Mouse (Mus musculus) limb, embryonic 15.5 days (tissue): ENCODE results near the gene Robo1. TPM values are rescaled to one million over a fixed set of nuclear protein-coding genes. Genes with fewer than 3 reads are reported as not detected.

Experiments used
- ATAC-seq: fragments of 200-750 bp; cut with Nextera tagmentation; 2 replicates; pipeline ENCODE4 v1.8.0; 2017; ENCODE audit warnings: low read depth, moderate TSS enrichment; ENCODE audit not compliant: insufficient number of reproducible peaks, low FRiP score, low TSS enrichment
- H3K27ac ChIP-seq: fragments of 300-500 bp; sonication (generic); 2 replicates; pipeline ENCODE4 v1.5.1; 2015; ENCODE audit warnings: moderate library complexity, mild to moderate bottlenecking, inconsistent platforms
- H3K27me3 ChIP-seq: fragments of 300-500 bp; sonication (generic); 2 replicates; pipeline ENCODE4 v1.6.1; 2015; ENCODE audit warnings: inconsistent platforms
- H3K36me3 ChIP-seq: fragments of 300-500 bp; sonication (generic); 2 replicates; pipeline ENCODE4 v1.6.1; 2015; ENCODE audit warnings: inconsistent platforms
- H3K4me1 ChIP-seq: fragments of 300-500 bp; sonication (generic); 2 replicates; pipeline ENCODE4 v1.6.1; 2015; ENCODE audit warnings: inconsistent platforms
- H3K4me2 ChIP-seq: fragments of 300-500 bp; sonication (generic); 2 replicates; pipeline ENCODE4 v1.6.1; 2015; ENCODE audit warnings: mild to moderate bottlenecking, inconsistent platforms
- H3K4me3 ChIP-seq: fragments of 300-500 bp; sonication (generic); 2 replicates; pipeline ENCODE4 v1.5.1; 2015; ENCODE audit warnings: mild to moderate bottlenecking, inconsistent platforms
- H3K9ac ChIP-seq: fragments of 300-500 bp; sonication (generic); 2 replicates; pipeline ENCODE4 v1.6.1; 2015; ENCODE audit warnings: inconsistent platforms
- H3K9me3 ChIP-seq: fragments of 300-500 bp; sonication (generic); 2 replicates; pipeline ENCODE4 v1.6.1; 2016; ENCODE audit warnings: inconsistent platforms
- WGBS: fragments of 180-500 bp; shearing (Covaris S2); methylation state at CpG from one replicate; pipeline ENCODE4 v1.1.7; 2015; 5-methylcytosine and 5-hydroxymethylcytosine counted together
- polyA plus RNA-seq: library from polyadenylated mRNA; unstranded; fragments of >200 nt; fragmentation: Nextera tagmentation; extraction: Ambion mirVana; gene quantifications from 2 replicates; pipeline ENCODE4 v1.2.1, GENCODE M21; 2015

Robo1 gene
- polyA plus RNA-seq, 1 experiment from 2014 or later, result 36.3 TPM

- no peak overlapping the region for H3K9ac ChIP-seq
- H3K27me3 ChIP-seq, result no peaks in the 10 kb centered on the region
- no peak overlapping the region for H3K4me3 ChIP-seq
- no peaks in the 10 kb centered on the region for H3K9me3 ChIP-seq
- H3K4me2 ChIP-seq, result no peak overlapping the region
- 55% methylated on average over 6 of the region's 6 CpGs for WGBS
- H3K4me1 ChIP-seq, result peaks cover 12% of the 10 kb centered on the region; the same call in 1 of the 2 replicates
- no peak for ATAC-seq
- H3K27ac ChIP-seq, result no peak overlapping the region
- H3K36me3 ChIP-seq, result no peaks in the 10 kb centered on the region
Observed at GRCm38 (mm10) chr16:72670240-72671038, 362.3 kb downstream of the Robo1 start.

- whole genome bisulfite sequencing, result 65% methylated on average over 5 of the region's 5 CpGs
- H3K27me3 ChIP-seq, result no peaks in the 10 kb centered on the region
- no peaks in the 10 kb centered on the region for H3K36me3 ChIP-seq
- H3K4me2 ChIP-seq, result no peak overlapping the region
- no peak overlapping the region for H3K9ac ChIP-seq
- ATAC-seq, result no peak
- no peaks in the 10 kb centered on the region for H3K9me3 ChIP-seq
- H3K4me1 ChIP-seq, result no peaks in the 10 kb centered on the region; the same call in 1 of the 2 replicates
- H3K27ac ChIP-seq, result no peak overlapping the region
- no peak overlapping the region for H3K4me3 ChIP-seq
Observed at GRCm38 (mm10) chr16:72677234-72677633, 369.1 kb downstream of the Robo1 start.

- H3K4me1 ChIP-seq, result no peaks in the 10 kb centered on the region; the same call in 1 of the 2 replicates
- WGBS, result 46% methylated on average over 13 of the region's 13 CpGs
- H3K27me3 ChIP-seq, result no peaks in the 10 kb centered on the region
- H3K36me3 ChIP-seq, result no peaks in the 10 kb centered on the region
- H3K9ac ChIP-seq, result no peak overlapping the region
- H3K4me3 ChIP-seq, result no peak overlapping the region
- no peak overlapping the region for H3K27ac ChIP-seq
- no peaks in the 10 kb centered on the region for H3K9me3 ChIP-seq
- H3K4me2 ChIP-seq, result no peak overlapping the region
- no peak for ATAC-seq
Observed at GRCm38 (mm10) chr16:72678450-72678849, 370.3 kb downstream of the Robo1 start.

- H3K4me1 ChIP-seq, result no peaks in the 10 kb centered on the region; the same call in 1 of the 2 replicates
- H3K4me2 ChIP-seq, result no peak overlapping the region
- H3K36me3 ChIP-seq, result no peaks in the 10 kb centered on the region
- H3K9ac ChIP-seq, result no peak overlapping the region
- no peak overlapping the region for H3K27ac ChIP-seq
- no peaks in the 10 kb centered on the region for H3K27me3 ChIP-seq
- WGBS, result 79% methylated on average over 11 of the region's 11 CpGs
- no peaks in the 10 kb centered on the region for H3K9me3 ChIP-seq
- no peak for ATAC-seq
- no peak overlapping the region for H3K4me3 ChIP-seq
Observed at GRCm38 (mm10) chr16:72678947-72679558, 370.9 kb downstream of the Robo1 start.

- no peaks in the 10 kb centered on the region for H3K36me3 ChIP-seq
- no peak overlapping the region; the same call in 1 of the 2 replicates for H3K27ac ChIP-seq
- ATAC-seq, result no peak
- no peak overlapping the region for H3K4me3 ChIP-seq
- WGBS, result 35% methylated on average over 6 of the region's 6 CpGs
- no peaks in the 10 kb centered on the region for H3K9me3 ChIP-seq
- no peak overlapping the region for H3K9ac ChIP-seq
- no peak overlapping the region for H3K4me2 ChIP-seq
- peaks cover 8% of the 10 kb centered on the region; the same call in 1 of the 2 replicates for H3K4me1 ChIP-seq
- H3K27me3 ChIP-seq, result no peaks in the 10 kb centered on the region
Observed at GRCm38 (mm10) chr16:72685604-72686479, 377.7 kb downstream of the Robo1 start.

GRCm38 (mm10) chr16:72686480-72687053 lies 378.5 kb downstream of the Robo1 start:
- Histone ChIP-seq H3K4me1 (peaks cover 8% of the 10 kb centered on the region; the same call in 1 of the 2 replicates), H3K4me3 (no peak overlapping the region), H3K36me3 (no peaks in the 10 kb centered on the region), H3K4me2 (no peak overlapping the region), H3K27ac (no peak overlapping the region), H3K27me3 (no peaks in the 10 kb centered on the region), H3K9me3 (no peaks in the 10 kb centered on the region), H3K9ac (no peak overlapping the region)
- no peak for ATAC-seq
- WGBS, result 61% methylated on average over 11 of the region's 11 CpGs

- H3K27ac ChIP-seq, result no peak overlapping the region
- H3K4me2 ChIP-seq, result no peak overlapping the region
- no peak for ATAC-seq
- H3K4me1 ChIP-seq, result peaks cover 8% of the 10 kb centered on the region; the same call in 1 of the 2 replicates
- WGBS, result 59% methylated on average over 3 of the region's 3 CpGs
- H3K9ac ChIP-seq, result no peak overlapping the region
- no peaks in the 10 kb centered on the region for H3K9me3 ChIP-seq
- no peaks in the 10 kb centered on the region for H3K36me3 ChIP-seq
- no peaks in the 10 kb centered on the region for H3K27me3 ChIP-seq
- H3K4me3 ChIP-seq, result no peak overlapping the region
Observed at GRCm38 (mm10) chr16:72687651-72688050, 379.5 kb downstream of the Robo1 start.

GRCm38 (mm10) chr16:72688185-72688681 lies 380.1 kb downstream of the Robo1 start:
- Histone ChIP-seq H3K4me3 (no peak overlapping the region), H3K4me2 (no peak overlapping the region), H3K36me3 (no peaks in the 10 kb centered on the region), H3K27me3 (no peaks in the 10 kb centered on the region), H3K9me3 (no peaks in the 10 kb centered on the region), H3K9ac (no peak overlapping the region), H3K4me1 (peaks cover 8% of the 10 kb centered on the region; the same call in 1 of the 2 replicates), H3K27ac (no peak overlapping the region)
- ATAC-seq, result no peak
- WGBS, result 82% methylated on average over 6 of the region's 6 CpGs

- Histone ChIP-seq H3K9me3 (no peaks in the 10 kb centered on the region), H3K9ac (no peak overlapping the region), H3K4me2 (no peak overlapping the region), H3K36me3 (no peaks in the 10 kb centered on the region), H3K4me3 (no peak overlapping the region), H3K27me3 (no peaks in the 10 kb centered on the region), H3K27ac (no peak overlapping the region), H3K4me1 (0 out of 2 replicates have a peak, but pooled peaks cover under 1% of the 10 kb centered on the region)
- ATAC-seq, result no peak
- 58% methylated on average over 3 of the region's 3 CpGs for WGBS
Observed at GRCm38 (mm10) chr16:72691909-72692308, 383.8 kb downstream of the Robo1 start.

- Histone ChIP-seq H3K27me3 (no peaks in the 10 kb centered on the region), H3K4me1 (no peaks in the 10 kb centered on the region), H3K9ac (no peak overlapping the region), H3K4me2 (no peak overlapping the region), H3K36me3 (no peaks in the 10 kb centered on the region), H3K4me3 (no peak overlapping the region), H3K9me3 (no peaks in the 10 kb centered on the region), H3K27ac (no peak overlapping the region)
- no peak for ATAC-seq
- WGBS, result 75% methylated on average over 14 of the region's 14 CpGs
Observed at GRCm38 (mm10) chr16:72693446-72694274, 385.6 kb downstream of the Robo1 start.

- WGBS, result 58% methylated on average over 5 of the region's 5 CpGs
- ATAC-seq, result no peak
- H3K4me1 ChIP-seq, result no peaks in the 10 kb centered on the region
- no peak overlapping the region for H3K27ac ChIP-seq
- H3K27me3 ChIP-seq, result no peaks in the 10 kb centered on the region
- no peak overlapping the region for H3K9ac ChIP-seq
- H3K4me3 ChIP-seq, result no peak overlapping the region
- H3K9me3 ChIP-seq, result no peaks in the 10 kb centered on the region
- H3K4me2 ChIP-seq, result no peak overlapping the region
- no peaks in the 10 kb centered on the region for H3K36me3 ChIP-seq
Observed at GRCm38 (mm10) chr16:72694787-72695186, 386.7 kb downstream of the Robo1 start.
